Mouse (Mus musculus) lung, embryonic 16.5 days (tissue): ENCODE data around the gene Cask. TPM values are rescaled to one million over a fixed set of nuclear protein-coding genes. Genes with fewer than 3 reads are reported as not detected.

Experiments
- ATAC-seq: fragments of 200-750 bp; cut with Nextera tagmentation; 2 replicates; pipeline ENCODE4 v1.8.0; 2017; ENCODE audit warnings: low read depth, mild to moderate bottlenecking, moderate library complexity
- H3K27ac ChIP-seq: fragments of 300-500 bp; sonication (generic); 2 replicates; pipeline ENCODE4 v1.5.1; 2014; ENCODE audit warnings: mild to moderate bottlenecking, control low read depth, low read length
- H3K27me3 ChIP-seq: fragments of 300-500 bp; sonication (generic); 2 replicates; pipeline ENCODE4 v1.6.1; 2014; ENCODE audit warnings: low read depth, low read length, mixed read lengths; ENCODE audit not compliant: control insufficient read depth, insufficient read depth
- H3K36me3 ChIP-seq: fragments of 300-500 bp; sonication (generic); 2 replicates; pipeline ENCODE4 v1.6.1; 2014; ENCODE audit warnings: low read length; ENCODE audit not compliant: control insufficient read depth, insufficient read depth
- H3K4me1 ChIP-seq: fragments of 300-500 bp; sonication (generic); replicated peaks from 2 replicates; pipeline ENCODE4 v1.6.1; 2014; ENCODE audit warnings: low read length, mixed read lengths; ENCODE audit not compliant: control insufficient read depth, insufficient read depth
- H3K4me2 ChIP-seq: fragments of 300-500 bp; sonication (generic); 2 replicates; pipeline ENCODE4 v1.6.1; 2014; ENCODE audit warnings: low read depth, low read length, control low read depth
- H3K4me3 ChIP-seq: fragments of 300-500 bp; sonication (generic); 2 replicates; pipeline ENCODE4 v1.5.1; 2014; ENCODE audit warnings: mild to moderate bottlenecking, low read length, control low read depth
- H3K9ac ChIP-seq: fragments of 300-500 bp; sonication (generic); 2 replicates; pipeline ENCODE4 v1.6.1; 2014; ENCODE audit warnings: low read length, control low read depth
- H3K9me3 ChIP-seq: fragments of 300-500 bp; sonication (generic); 2 replicates; pipeline ENCODE4 v1.6.1; 2016; ENCODE audit warnings: low read length; ENCODE audit not compliant: control insufficient read depth
- WGBS: fragments of 180-500 bp; shearing (Covaris S2); extraction: QIAGEN DNeasy Blood & Tissue Kit; methylation state at CpG from one replicate; pipeline ENCODE4 v1.1.7; 2014; 5-methylcytosine and 5-hydroxymethylcytosine counted together
- polyA plus RNA-seq: library from polyadenylated mRNA; unstranded; fragments of >200 nt; fragmentation: Nextera tagmentation; extraction: Ambion mirVana; gene quantifications from 2 replicates; pipeline ENCODE4 v1.2.1, GENCODE M21; 2015

Cask gene
- polyA plus RNA-seq, 1 experiment from 2014 or later, result 12.3 TPM

DNA sequence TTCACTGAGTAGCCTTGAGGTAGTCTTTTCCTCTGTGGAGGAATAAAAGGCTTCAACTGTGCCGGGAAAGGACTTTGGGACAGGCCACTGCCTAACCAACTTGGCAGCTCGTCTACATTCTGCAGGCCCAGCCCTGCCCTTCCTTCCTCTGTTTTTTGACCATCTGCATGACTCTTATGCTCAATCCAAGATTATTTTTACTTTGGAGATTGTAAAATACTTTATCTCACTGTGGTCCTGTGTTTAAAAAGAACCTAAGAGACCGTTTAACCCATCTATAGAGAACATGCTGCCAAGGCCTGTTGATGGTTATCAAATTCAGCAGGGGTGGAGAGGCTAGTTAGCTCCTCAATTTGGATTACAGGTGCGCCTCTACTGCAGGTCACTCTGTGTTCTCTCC lies 229.7 kb downstream of the Cask start:
- peak overlapping the region; percentile 57 for H3K27ac ChIP-seq
- H3K27me3 ChIP-seq, result no peaks in the 10 kb centered on the region; the same call in 1 of the 2 replicates
- 61% methylated on average over 4 of the region's 4 CpGs for WGBS
- peak; percentile 49; the same call in 1 of the 2 replicates for ATAC-seq
- no peak overlapping the region for H3K9ac ChIP-seq
- no peaks in the 10 kb centered on the region for H3K9me3 ChIP-seq
- no peak overlapping the region for H3K4me2 ChIP-seq
- H3K4me3 ChIP-seq, result no peak overlapping the region
- H3K36me3 ChIP-seq, result 0 out of 2 replicates have a peak, but pooled peaks cover 2% of the 10 kb centered on the region
- no peaks in the 10 kb centered on the region for H3K4me1 ChIP-seq

DNA sequence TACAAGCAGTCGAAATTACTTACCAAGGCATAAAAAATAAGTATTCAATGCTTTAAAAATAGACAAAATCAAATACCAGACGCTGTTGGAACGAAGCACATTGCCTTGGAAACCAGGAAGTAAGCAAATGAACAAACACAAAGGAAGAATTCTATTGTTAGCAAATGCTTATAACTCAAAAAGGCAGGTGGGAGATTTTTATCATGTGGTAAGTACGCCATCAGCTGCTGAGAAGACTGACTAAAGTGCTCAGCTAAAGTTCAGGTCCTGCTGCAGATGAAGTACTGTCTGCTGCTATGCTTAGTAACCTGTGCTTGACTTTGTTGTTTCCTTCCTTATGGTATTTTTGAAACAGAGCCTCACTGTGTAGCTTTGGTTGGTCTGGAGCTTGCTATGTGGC lies 232.7 kb downstream of the Cask start:
- H3K4me2 ChIP-seq, result no peak overlapping the region
- no peaks in the 10 kb centered on the region for H3K4me1 ChIP-seq
- no peak for ATAC-seq
- no peak overlapping the region for H3K27ac ChIP-seq
- 0 out of 2 replicates have a peak, but pooled peaks cover 2% of the 10 kb centered on the region for H3K36me3 ChIP-seq
- H3K9ac ChIP-seq, result no peak overlapping the region
- 64% methylated on average over 4 of the region's 4 CpGs for WGBS
- H3K27me3 ChIP-seq, result no peaks in the 10 kb centered on the region; the same call in 1 of the 2 replicates
- no peaks in the 10 kb centered on the region for H3K9me3 ChIP-seq
- H3K4me3 ChIP-seq, result no peak overlapping the region

DNA sequence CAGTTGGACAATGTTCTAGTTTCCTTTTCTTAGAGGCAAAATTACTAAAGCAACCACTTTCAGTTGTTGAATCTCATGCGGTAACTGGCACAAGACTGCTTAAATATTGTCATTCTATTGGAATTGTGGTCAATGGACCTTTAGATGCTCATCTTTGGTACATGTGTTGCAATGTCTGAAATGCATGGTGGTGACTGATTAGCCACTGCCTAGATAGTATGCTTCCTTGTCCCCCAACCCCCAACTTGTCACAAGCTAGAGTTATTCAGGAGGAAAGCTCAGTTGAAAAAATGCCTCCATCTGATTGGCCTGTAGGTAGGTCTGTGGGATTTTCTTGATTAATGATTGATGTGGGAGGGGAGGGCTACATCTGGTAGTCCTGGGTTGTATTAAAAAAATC lies 233.9 kb downstream of the Cask start:
- Histone ChIP-seq H3K27ac (no peak overlapping the region), H3K4me2 (no peak overlapping the region), H3K9me3 (no peaks in the 10 kb centered on the region), H3K4me1 (no peaks in the 10 kb centered on the region), H3K9ac (no peak overlapping the region), H3K27me3 (no peaks in the 10 kb centered on the region; the same call in 1 of the 2 replicates), H3K4me3 (no peak overlapping the region), H3K36me3 (0 out of 2 replicates have a peak, but pooled peaks cover 2% of the 10 kb centered on the region)
- no peak for ATAC-seq
- 100% methylated on average over 1 of the region's 1 CpGs for WGBS

DNA sequence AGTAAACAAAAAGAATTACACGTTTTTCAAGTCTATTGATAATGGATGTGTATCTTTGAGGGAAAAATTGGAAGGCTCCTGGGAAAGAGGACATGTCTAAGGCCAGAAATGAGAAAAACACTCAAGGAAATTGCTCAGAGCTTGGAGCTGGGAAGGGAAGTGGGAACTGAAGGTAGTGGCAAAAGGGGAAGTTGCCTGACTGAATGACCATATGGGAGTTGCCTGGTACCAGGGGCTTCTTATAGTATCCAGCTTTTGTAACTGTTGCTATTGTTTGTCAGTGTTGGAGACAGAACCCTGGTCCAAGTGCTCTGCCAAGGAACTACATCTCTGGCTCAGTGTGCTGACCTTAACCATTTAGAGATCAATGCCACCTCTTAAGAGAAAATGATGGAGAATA lies 234.4 kb downstream of the Cask start:
- H3K27ac ChIP-seq, result no peak overlapping the region
- 0 out of 2 replicates have a peak, but pooled peaks cover 2% of the 10 kb centered on the region for H3K36me3 ChIP-seq
- no peak for ATAC-seq
- no peak overlapping the region for H3K9ac ChIP-seq
- no peak overlapping the region for H3K4me2 ChIP-seq
- H3K4me1 ChIP-seq, result no peaks in the 10 kb centered on the region
- H3K27me3 ChIP-seq, result no peaks in the 10 kb centered on the region; the same call in 1 of the 2 replicates
- H3K9me3 ChIP-seq, result no peaks in the 10 kb centered on the region
- H3K4me3 ChIP-seq, result no peak overlapping the region
- 40% methylated on average over 1 of the region's 1 CpGs for WGBS

DNA sequence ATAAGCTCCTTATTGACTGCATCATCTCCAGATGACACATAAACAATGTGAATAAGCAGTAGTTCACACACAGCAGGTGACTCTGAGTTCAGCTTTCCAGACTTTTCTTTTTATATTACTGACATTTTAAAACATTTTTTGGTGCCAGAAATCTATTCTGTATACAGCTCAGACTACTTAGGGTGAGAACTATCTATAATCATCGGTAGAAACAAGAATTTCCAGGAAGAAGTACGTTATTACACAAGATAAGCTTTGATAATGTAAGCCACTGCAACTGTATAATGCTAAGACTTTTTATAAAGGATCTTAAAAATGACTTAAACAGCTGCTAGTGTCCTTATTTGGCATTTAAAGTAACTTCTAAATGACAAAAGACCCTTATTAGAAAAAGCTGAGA lies 239.1 kb downstream of the Cask start:
- WGBS, result 45% methylated on average over 2 of the region's 2 CpGs
- no peaks in the 10 kb centered on the region for H3K9me3 ChIP-seq
- no peak for ATAC-seq
- H3K4me2 ChIP-seq, result no peak overlapping the region
- no peak overlapping the region for H3K4me3 ChIP-seq
- H3K4me1 ChIP-seq, result no peaks in the 10 kb centered on the region
- H3K27ac ChIP-seq, result no peak overlapping the region
- no peaks in the 10 kb centered on the region for H3K27me3 ChIP-seq
- H3K36me3 ChIP-seq, result no peaks in the 10 kb centered on the region
- no peak overlapping the region for H3K9ac ChIP-seq

DNA sequence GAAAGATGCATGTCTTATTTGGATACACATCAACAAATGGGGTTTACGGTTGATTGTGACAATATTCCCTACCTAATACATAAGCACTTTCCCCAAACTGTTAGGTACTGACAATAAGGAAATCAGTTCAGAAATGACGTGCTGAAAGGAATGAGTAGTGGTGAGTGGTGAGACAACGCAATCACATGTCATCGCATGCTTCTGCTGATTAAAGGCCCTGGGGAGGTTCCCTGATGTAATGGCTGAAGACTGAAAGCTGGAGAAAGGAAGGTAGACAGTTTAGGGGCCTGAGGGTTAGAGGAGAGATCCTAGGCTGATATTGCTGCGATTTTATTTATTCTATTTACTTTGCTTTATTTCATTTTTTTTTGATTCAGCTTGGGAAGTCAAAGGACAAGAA lies 240.1 kb downstream of the Cask start:
- no peaks in the 10 kb centered on the region for H3K27me3 ChIP-seq
- 84% methylated on average over 5 of the region's 5 CpGs for WGBS
- H3K36me3 ChIP-seq, result no peaks in the 10 kb centered on the region
- no peaks in the 10 kb centered on the region for H3K9me3 ChIP-seq
- no peaks in the 10 kb centered on the region for H3K4me1 ChIP-seq
- H3K27ac ChIP-seq, result no peak overlapping the region
- H3K4me3 ChIP-seq, result no peak overlapping the region
- H3K9ac ChIP-seq, result no peak overlapping the region
- no peak for ATAC-seq
- H3K4me2 ChIP-seq, result no peak overlapping the region

DNA sequence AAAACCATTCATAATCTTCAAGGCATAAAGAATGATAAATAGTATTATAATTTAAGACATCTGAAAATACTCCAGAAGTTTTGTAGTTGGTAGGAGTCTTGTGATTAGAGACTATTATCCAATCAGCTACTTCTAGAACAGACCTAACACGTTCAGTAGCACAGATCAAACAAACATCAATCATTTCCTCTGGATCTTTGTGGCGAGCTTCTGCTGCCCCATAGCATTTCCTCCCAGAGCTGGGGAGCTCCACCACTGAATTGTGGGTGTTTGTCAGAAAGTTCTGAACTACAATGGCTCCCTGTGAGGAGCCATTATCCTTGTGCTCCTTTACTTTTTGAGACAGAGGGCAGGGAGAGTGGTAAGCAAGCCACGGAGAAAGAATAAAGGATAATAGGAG lies 243.4 kb downstream of the Cask start:
- 32% methylated on average over 3 of the region's 3 CpGs for WGBS
- Histone ChIP-seq H3K4me2 (no peak overlapping the region), H3K9me3 (no peaks in the 10 kb centered on the region), H3K36me3 (no peaks in the 10 kb centered on the region), H3K9ac (no peak overlapping the region), H3K4me3 (no peak overlapping the region), H3K4me1 (no peaks in the 10 kb centered on the region), H3K27me3 (peaks cover 2% of the 10 kb centered on the region; the same call in 1 of the 2 replicates), H3K27ac (no peak overlapping the region)
- ATAC-seq, result no peak

DNA sequence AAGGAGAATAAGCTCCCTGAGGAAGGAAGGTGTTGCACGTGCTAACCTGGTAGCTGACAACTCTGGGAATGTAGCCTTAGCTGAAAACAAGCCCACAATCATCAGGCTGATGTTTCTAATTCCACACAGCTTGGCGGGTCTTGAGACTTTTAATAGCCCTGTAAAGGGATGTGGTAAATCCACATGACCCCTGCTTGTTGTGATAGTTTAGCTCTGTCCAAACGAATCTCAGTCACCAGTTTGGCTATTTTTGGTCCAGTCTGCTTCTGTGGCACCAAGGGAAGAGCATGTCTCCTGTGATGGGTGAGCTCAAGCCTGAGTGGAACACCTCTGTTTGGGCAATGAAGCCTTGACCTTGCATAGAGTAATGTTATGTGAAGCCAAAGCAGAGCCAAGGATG lies 244.4 kb downstream of the Cask start:
- Histone ChIP-seq H3K4me3 (no peak overlapping the region), H3K4me2 (no peak overlapping the region), H3K27me3 (peaks cover 2% of the 10 kb centered on the region; the same call in 1 of the 2 replicates), H3K9me3 (no peaks in the 10 kb centered on the region), H3K9ac (no peak overlapping the region), H3K4me1 (no peaks in the 10 kb centered on the region), H3K27ac (no peak overlapping the region), H3K36me3 (no peaks in the 10 kb centered on the region)
- no peak for ATAC-seq
- WGBS, result 60% methylated on average over 3 of the region's 3 CpGs

DNA sequence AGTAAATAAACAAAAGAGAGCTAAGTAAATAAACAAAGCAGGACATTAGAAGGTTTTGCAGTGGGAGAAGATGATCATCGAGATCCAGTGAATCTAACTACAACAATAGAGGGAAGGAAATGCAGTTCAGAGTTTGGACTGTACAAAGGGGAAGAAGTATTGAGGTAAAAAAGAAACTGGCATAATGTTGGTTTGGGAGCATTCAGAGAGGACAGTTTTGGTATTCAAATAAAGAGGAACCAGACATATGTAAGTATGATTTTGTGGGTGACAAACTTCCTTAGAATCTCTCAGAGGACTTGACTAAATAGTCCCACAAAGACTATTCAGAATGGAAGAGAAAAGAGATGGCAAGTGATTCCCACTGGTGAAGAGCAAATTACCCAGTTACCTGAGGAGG lies 251.2 kb downstream of the Cask start:
- H3K27ac ChIP-seq, result no peak overlapping the region
- no peak for ATAC-seq
- peaks cover 2% of the 10 kb centered on the region; the same call in 1 of the 2 replicates for H3K27me3 ChIP-seq
- H3K4me1 ChIP-seq, result no peaks in the 10 kb centered on the region
- no peak overlapping the region for H3K4me3 ChIP-seq
- H3K36me3 ChIP-seq, result no peaks in the 10 kb centered on the region
- H3K4me2 ChIP-seq, result no peak overlapping the region
- no peak overlapping the region for H3K9ac ChIP-seq
- H3K9me3 ChIP-seq, result no peaks in the 10 kb centered on the region
- WGBS, result 45% methylated on average over 1 of the region's 1 CpGs

DNA sequence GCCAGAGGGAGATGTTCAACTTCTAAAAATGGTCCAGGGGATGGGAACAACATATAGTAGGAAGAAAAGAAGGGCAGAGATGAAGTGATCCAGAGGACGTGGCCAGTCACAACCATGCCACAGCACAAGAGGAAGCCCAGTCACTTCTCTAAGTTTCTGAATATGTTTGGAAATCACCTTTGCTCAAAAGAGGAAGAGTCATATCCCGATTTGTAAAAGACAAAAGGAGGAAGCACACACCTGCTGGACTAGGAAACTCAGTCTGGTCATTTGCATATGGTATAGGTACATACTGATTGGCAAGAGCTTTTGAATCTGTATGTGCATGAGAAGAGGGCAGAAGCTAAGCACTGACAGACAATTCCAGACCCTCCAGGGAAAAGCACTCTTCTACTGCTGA lies 251.8 kb downstream of the Cask start:
- no peak overlapping the region for H3K4me3 ChIP-seq
- H3K9ac ChIP-seq, result no peak overlapping the region
- no peaks in the 10 kb centered on the region for H3K9me3 ChIP-seq
- H3K36me3 ChIP-seq, result no peaks in the 10 kb centered on the region
- H3K4me1 ChIP-seq, result no peaks in the 10 kb centered on the region
- no peak overlapping the region for H3K27ac ChIP-seq
- no peak overlapping the region for H3K4me2 ChIP-seq
- peaks cover 2% of the 10 kb centered on the region; the same call in 1 of the 2 replicates for H3K27me3 ChIP-seq
- no peak for ATAC-seq
- WGBS, result 68% methylated on average over 2 of the region's 2 CpGs
